Mouse (Mus musculus): ENCODE results near the gene Myh9.

Gene Myh9

GRCm38 (mm10) chr15:77789186-77789585 lies 52.8 kb downstream of the Myh9 start:
- no peak for DNase-seq (ENCODE audit: low spot score in 2 of 2)

GRCm38 (mm10) chr15:77788356-77788755 lies 53.6 kb downstream of the Myh9 start:
- no peak for DNase-seq (ENCODE audit: low spot score in 2 of 2)

GRCm38 (mm10) chr15:77785807-77786206 lies 56.2 kb downstream of the Myh9 start:
- DNase-seq (ENCODE audit: low spot score in 2 of 2) = no peak

- no peak for DNase-seq (ENCODE audit: low spot score in 2 of 2)
These were observed 57.7 kb downstream of the Myh9 start for GRCm38 (mm10) chr15:77784039-77784824.

- peak in 1 of 2 experiments; percentile 41 for DNase-seq (ENCODE audit: low spot score in 2 of 2)
These were observed 59.4 kb downstream of the Myh9 start for GRCm38 (mm10) chr15:77782449-77783014.

GRCm38 (mm10) chr15:77775186-77775963 lies 66.6 kb downstream of the Myh9 start:
- DNase-seq (ENCODE audit: low spot score in 2 of 2) = peak; percentile 66 to 70

- no peak for DNase-seq (ENCODE audit: low spot score in 2 of 2)
These were observed 67.7 kb downstream of the Myh9 start for GRCm38 (mm10) chr15:77774303-77774702.

GRCm38 (mm10) chr15:77773099-77773915 lies 68.7 kb downstream of the Myh9 start:
- peak; percentile 61 to 74 for DNase-seq (ENCODE audit: low spot score in 2 of 2)

GRCm38 (mm10) chr15:77770942-77771341 lies 71.0 kb downstream of the Myh9 start:
- no peak for DNase-seq (ENCODE audit: low spot score in 2 of 2)

GRCm38 (mm10) chr15:77770341-77770740 lies 71.6 kb downstream of the Myh9 start:
- DNase-seq (ENCODE audit: low spot score in 2 of 2) = no peak

- no peak for DNase-seq (ENCODE audit: low spot score in 2 of 2)
These were observed 75.0 kb downstream of the Myh9 start for GRCm38 (mm10) chr15:77766981-77767380.

- DNase-seq (ENCODE audit: low spot score in 2 of 2) = no peak
These were observed 76.4 kb downstream of the Myh9 start for GRCm38 (mm10) chr15:77765484-77766093.

- no peak for DNase-seq (ENCODE audit: low spot score in 2 of 2)
These were observed 77.5 kb downstream of the Myh9 start for GRCm38 (mm10) chr15:77764391-77765006.

GRCm38 (mm10) chr15:77763702-77764101 lies 78.3 kb downstream of the Myh9 start:
- DNase-seq (ENCODE audit: low spot score in 2 of 2) = no peak

GRCm38 (mm10) chr15:77763050-77763449 lies 78.9 kb downstream of the Myh9 start:
- no peak for DNase-seq (ENCODE audit: low spot score in 2 of 2)

- DNase-seq (ENCODE audit: low spot score in 2 of 2) = peak in 1 of 2 experiments; percentile 41
These were observed 80.2 kb downstream of the Myh9 start for GRCm38 (mm10) chr15:77761561-77762380.

- DNase-seq (ENCODE audit: low spot score in 2 of 2) = no peak
These were observed 80.9 kb downstream of the Myh9 start for GRCm38 (mm10) chr15:77761083-77761482.

- no peak for DNase-seq (ENCODE audit: low spot score in 2 of 2)
These were observed 81.9 kb downstream of the Myh9 start for GRCm38 (mm10) chr15:77760037-77760436.

GRCm38 (mm10) chr15:77757586-77758226 lies 84.3 kb downstream of the Myh9 start:
- DNase-seq (ENCODE audit: low spot score in 2 of 2) = no peak

Measured in spleen, postnatal 36 days (tissue).